Mouse (Mus musculus): ENCODE measurements at regions not wholly inside any gene's neighbourhood (a gene's known extent, or its start where the extent isn't known, plus 50 kb on each side); places are given as distances from the start of the nearest gene placed in this dataset.

DNA sequence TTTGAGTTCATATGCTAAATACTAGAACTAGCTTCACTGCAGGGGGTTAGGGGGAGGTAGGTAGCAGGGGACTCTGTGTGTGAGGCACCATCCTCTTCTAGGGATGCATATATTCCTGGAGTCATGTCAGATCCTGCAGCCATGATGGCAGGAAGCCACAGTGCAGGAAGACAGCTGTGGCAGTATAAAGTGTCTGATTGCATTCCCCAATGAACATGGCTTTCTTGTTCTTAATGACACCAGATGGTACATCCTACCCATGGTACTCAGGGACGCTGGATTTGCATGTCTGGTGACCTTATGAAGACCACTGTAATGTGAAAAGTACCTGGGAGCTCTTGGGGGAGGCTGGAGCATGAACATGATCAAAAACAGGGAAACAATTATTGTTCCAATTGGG is 1380.5 kb upstream of the Map3k7 start:
- Histone ChIP-seq H3K27me3 (ENCODE audit: control insufficient read depth, insufficient read depth, low read length) (no peaks in the 10 kb centered on the region), H3K4me3 (ENCODE audit: low read depth, low read length) (no peak overlapping the region), H3K27ac (replicated peaks; ENCODE audit: low read depth, low read length) (no peak overlapping the region), H3K4me1 (ENCODE audit: control insufficient read depth, insufficient read depth, low read length) (no peaks in the 10 kb centered on the region), H3K36me3 (replicated peaks; ENCODE audit: control insufficient read depth, insufficient read depth, low read depth, low read length) (no peaks in the 10 kb centered on the region), H3K9me3 (replicated peaks; ENCODE audit: control insufficient read depth, low read length) (no peaks in the 10 kb centered on the region), H3K4me2 (ENCODE audit: low read depth, low read length) (no peak overlapping the region), H3K9ac (replicated peaks; ENCODE audit: low read length) (no peak overlapping the region)
- DNase-seq (ENCODE audit: low spot score) (no peak), ATAC-seq (replicated peaks; ENCODE audit: insufficient number of reproducible peaks, low FRiP score, low TSS enrichment, low read depth) (no peak)
- 44% methylated on average over 1 of the region's 1 CpGs for WGBS

GRCm38 (mm10) chr4:30608858-30609257 is 1355.0 kb upstream of the Map3k7 start:
- Histone ChIP-seq H3K4me2 (ENCODE audit: low read depth, low read length) (no peak overlapping the region), H3K36me3 (replicated peaks; ENCODE audit: control insufficient read depth, insufficient read depth, low read depth, low read length) (no peaks in the 10 kb centered on the region), H3K27ac (replicated peaks; ENCODE audit: low read depth, low read length) (no peak overlapping the region), H3K4me1 (ENCODE audit: control insufficient read depth, insufficient read depth, low read length) (no peaks in the 10 kb centered on the region), H3K27me3 (ENCODE audit: control insufficient read depth, insufficient read depth, low read length) (no peaks in the 10 kb centered on the region), H3K9ac (replicated peaks; ENCODE audit: low read length) (no peak overlapping the region), H3K9me3 (replicated peaks; ENCODE audit: control insufficient read depth, low read length) (no peaks in the 10 kb centered on the region), H3K4me3 (ENCODE audit: low read depth, low read length) (no peak overlapping the region)
- ATAC-seq (replicated peaks; ENCODE audit: insufficient number of reproducible peaks, low FRiP score, low TSS enrichment, low read depth) (no peak), DNase-seq (ENCODE audit: low spot score) (peak; percentile 4)
- WGBS = 33% methylated on average over 3 of the region's 3 CpGs

GRCm38 (mm10) chr4:30609795-30610194 is 1354.1 kb upstream of the Map3k7 start:
- peak; percentile 62; the same call in 1 of the 2 replicates for ATAC-seq (replicated peaks; ENCODE audit: insufficient number of reproducible peaks, low FRiP score, low TSS enrichment, low read depth)
- peak; percentile 43 for DNase-seq (ENCODE audit: low spot score)
- H3K9me3 ChIP-seq (replicated peaks; ENCODE audit: control insufficient read depth, low read length) = no peaks in the 10 kb centered on the region
- H3K9ac ChIP-seq (replicated peaks; ENCODE audit: low read length) = no peak overlapping the region
- H3K27ac ChIP-seq (replicated peaks; ENCODE audit: low read depth, low read length) = no peak overlapping the region
- no peaks in the 10 kb centered on the region for H3K36me3 ChIP-seq (replicated peaks; ENCODE audit: control insufficient read depth, insufficient read depth, low read depth, low read length)
- H3K4me2 ChIP-seq (ENCODE audit: low read depth, low read length) = no peak overlapping the region
- H3K4me3 ChIP-seq (ENCODE audit: low read depth, low read length) = no peak overlapping the region
- H3K4me1 ChIP-seq (ENCODE audit: control insufficient read depth, insufficient read depth, low read length) = no peaks in the 10 kb centered on the region
- no peaks in the 10 kb centered on the region for H3K27me3 ChIP-seq (ENCODE audit: control insufficient read depth, insufficient read depth, low read length)

- Histone ChIP-seq H3K4me2 (ENCODE audit: low read depth, low read length) (no peak overlapping the region), H3K9me3 (replicated peaks; ENCODE audit: control insufficient read depth, low read length) (no peaks in the 10 kb centered on the region), H3K4me3 (ENCODE audit: low read depth, low read length) (no peak overlapping the region), H3K4me1 (ENCODE audit: control insufficient read depth, insufficient read depth, low read length) (no peaks in the 10 kb centered on the region), H3K9ac (replicated peaks; ENCODE audit: low read length) (no peak overlapping the region), H3K27me3 (ENCODE audit: control insufficient read depth, insufficient read depth, low read length) (no peaks in the 10 kb centered on the region), H3K27ac (replicated peaks; ENCODE audit: low read depth, low read length) (no peak overlapping the region), H3K36me3 (replicated peaks; ENCODE audit: control insufficient read depth, insufficient read depth, low read depth, low read length) (no peaks in the 10 kb centered on the region)
- DNase-seq (ENCODE audit: low spot score) = no peak
- 59% methylated on average over 3 of the region's 3 CpGs for WGBS
- ATAC-seq (replicated peaks; ENCODE audit: insufficient number of reproducible peaks, low FRiP score, low TSS enrichment, low read depth) = no peak
Observed at GRCm38 (mm10) chr4:30610454-30610853, 1353.4 kb upstream of the Map3k7 start.
